Mouse (Mus musculus) MN1 (cell line): ENCODE measurements around the gene Rasal1.

Experiments used
- DNase-seq: peaks from one replicate; pipeline ENCODE4 v3.0.0-alpha.2; 2016; ENCODE audit warnings: low spot score

Rasal1 gene

DNA sequence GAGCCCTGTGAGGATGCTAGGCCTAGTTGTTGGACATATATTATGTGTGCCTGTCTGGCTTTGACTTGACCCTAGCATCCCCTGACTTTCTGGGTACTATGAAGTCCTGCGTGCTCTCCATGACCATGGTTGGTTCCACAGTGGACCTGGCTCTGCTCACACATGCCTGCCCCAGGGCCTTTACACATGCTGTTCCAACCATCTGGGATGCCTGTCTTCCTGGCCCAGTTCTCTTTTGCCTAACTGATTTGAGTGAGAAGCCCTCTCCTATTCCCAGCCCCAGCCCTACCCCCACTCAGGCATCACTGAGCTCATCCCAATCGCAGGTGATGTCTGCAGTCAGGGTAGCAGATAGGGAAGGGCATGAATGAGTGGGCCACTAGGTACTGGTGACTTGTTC is 5.3 kb downstream of the Rasal1 start:
- no peak for DNase-seq

DNA sequence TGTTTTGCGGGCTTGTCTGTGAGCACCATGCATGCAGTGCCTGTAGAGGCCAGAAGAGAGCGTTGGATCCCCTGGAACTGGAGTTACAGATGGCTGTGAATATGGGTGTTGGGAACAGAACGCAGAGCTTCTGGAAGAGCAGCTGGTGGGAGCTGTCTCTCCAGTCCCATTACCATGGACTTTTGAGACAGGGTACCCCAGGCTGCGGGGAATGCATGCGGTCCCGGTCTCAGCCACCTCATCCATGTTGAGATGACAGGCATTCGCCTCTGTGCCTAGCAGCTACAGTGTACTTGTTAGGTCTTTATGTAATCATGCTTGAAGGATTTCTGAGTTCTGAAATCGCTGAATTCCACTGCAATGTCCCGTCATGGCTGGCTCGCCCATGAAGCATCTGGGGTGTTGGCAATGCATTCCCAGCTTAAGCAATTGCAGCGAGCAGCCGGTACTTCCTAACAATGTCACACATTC is 7.7 kb downstream of the Rasal1 start:
- no peak for DNase-seq

DNA sequence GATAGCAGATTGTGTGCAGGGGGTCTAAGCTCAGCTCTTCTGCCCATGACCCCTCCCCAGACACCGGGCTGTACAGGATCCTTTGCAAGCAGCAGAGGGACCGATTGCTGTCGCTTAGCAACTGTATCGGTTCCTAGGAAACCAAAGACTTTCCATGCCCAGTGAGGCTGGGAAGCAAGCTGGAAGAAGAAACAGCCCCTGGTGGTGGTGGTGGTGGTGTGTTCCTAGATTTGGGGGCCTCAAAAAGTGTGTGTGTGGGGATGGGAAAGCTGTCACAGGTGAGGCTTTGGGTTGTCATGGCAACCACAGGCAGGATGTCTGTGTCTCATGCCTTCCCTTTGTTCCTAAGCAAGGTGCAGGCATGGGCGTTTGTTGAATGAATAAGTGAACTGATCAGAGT is 12.2 kb downstream of the Rasal1 start:
- DNase-seq = no peak

DNA sequence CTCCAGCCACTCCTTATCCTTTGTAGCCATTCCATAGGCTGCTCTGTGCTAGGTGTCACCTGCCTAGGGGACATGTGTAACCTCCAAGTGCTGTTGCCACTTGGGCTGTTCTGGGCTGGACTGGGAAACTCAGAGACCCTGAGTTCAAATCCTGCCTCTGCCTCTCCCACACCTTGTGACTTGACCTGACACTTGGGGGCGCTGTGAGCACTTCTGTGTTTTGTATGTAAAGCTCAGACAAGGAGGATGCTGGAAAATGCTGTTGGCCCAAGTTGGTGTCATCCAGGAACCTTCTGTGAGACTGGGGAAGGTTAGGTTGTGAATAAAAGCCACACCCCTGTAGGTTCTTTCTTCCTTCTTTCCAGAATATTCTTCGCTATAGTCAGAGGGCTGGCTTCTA is 16.3 kb downstream of the Rasal1 start:
- no peak for DNase-seq

DNA sequence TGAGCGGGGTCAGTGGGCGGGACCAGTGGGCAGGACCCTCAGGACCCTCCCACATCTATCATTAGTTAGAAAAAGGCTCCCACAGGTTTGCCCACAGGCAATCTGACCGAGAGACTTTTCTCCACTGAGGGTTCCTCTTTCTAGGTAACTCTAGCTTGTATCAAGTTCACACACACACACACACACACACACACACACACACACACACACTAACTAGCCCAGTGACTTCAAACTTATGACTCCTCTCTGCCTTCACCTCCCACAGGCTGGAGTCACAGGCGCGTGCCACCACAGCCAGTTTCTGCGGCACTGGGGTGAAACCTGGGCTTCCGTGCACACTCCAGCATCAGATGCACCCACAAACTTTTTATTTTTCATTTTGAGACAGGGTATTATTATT is 20.1 kb downstream of the Rasal1 start:
- no peak for DNase-seq

DNA sequence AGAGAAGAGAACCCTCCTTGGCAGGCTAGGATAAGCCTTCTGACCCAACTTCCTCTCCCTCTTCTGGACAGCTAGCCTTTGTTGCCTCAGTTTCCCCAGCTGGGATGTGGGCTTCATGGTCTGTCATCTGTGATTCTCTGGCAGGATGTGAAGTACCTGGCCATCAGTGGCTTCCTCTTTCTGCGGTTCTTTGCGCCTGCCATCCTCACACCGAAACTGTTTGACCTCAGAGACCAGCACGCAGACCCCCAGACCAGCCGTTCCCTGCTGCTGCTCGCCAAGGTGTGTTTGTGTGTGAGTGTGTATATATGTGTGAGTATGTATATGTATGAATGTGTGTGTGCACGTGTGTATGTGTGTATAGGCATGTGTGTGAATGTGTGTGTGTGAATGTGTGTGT is 21.5 kb downstream of the Rasal1 start:
- DNase-seq = no peak

DNA sequence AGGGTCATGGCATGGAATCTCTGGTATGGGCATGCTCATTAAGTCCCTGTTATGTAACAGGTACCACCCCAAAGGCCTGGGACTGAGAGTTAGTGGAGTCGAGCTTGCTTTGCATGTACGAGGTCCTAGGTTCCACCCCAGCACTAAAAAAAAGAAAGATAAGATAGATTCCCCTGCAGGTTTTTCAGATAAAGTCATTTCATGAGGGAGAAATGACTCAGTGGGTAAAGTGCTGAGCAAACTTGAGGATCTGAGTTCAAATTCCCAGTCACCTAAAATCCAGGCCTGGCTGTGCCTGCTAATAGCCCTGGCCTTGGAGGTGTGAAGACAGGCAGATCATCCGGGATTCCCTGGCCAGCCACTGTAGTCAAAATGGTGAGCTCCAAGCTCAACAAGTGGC is 23.3 kb downstream of the Rasal1 start:
- no peak for DNase-seq

DNA sequence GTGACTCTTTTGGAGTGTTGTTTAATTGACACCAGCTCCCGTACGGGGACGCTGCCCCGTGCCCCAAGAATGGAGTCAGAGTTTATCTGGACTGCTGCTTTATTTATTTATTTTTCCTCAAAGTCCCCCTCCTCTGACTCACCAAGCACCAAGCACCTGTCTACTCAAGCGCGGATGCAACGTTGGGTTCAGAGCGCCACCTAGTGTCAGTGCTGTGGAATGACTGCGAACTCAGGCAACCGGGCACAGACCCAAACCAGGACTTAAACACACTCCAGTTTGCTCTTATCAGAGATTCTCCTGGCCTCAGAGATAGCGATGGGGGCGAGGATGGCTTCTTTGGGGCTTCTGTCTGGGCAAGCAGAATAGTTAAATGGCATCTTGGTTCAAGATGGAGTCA is 25.0 kb downstream of the Rasal1 start:
- DNase-seq = peak; percentile 72

DNA sequence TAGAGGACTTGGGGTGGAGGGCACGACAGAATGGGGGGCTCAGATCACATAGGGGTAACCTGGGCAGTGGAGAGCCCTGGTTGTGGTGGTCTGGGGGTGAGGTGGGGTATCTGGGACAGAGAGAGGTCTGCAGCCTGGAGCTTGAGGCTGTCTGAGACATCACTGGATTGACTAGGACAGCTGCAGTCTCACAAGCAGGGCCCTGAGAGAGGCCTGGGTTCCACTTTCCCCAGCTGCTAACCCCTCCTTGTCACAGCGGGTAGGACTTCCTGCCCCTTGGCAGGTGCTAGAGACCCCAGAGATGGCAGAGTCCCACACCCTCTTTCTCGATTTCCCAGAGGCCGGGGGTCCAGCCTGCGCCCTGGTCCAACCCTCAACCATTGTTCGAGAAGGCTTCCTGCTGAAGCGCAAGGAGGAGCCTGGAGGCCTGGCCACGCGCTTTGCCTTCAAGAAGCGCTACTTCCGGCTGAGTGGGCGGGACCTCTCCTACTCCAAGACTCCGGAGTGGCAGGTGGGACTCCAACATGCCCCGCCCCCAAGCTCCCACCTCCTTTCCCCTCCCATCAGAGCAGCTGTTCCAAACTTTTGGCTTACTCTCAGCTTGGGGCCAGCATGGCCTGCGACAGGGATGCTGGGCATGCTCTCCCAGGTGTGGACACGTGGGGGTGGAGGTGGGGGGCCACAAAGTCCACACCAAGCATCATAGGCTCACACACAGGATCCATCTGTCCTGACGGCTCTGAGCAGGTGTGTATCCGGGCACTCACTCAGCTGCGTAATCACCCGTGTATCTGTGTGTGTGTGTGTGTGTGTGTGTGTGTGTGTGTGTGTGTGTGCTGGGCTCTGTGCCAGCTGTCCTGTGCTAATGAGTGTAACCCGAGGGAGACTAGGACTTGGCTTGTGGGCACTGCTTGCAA is 25.9 kb downstream of the Rasal1 start:
- DNase-seq = peak; percentile 42

DNA sequence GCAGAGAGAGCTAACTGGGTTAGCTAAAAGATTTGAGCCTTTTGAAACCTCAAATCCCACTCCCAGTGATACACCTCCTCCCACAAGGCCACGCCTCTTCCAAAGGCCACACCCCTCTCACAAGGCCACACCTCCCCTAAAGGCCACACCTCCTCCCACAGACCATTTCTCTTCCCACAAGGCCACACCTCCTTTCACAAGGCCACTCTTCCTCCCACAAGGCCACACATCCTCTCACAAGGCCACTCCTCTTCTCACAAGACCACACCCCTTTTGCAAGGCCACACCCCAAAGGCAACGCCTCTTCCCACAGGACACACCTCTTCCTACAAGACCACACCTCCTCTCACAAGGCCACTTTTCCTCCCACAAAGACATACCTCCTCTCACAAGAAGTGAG is 28.9 kb downstream of the Rasal1 start:
- DNase-seq = no peak

DNA sequence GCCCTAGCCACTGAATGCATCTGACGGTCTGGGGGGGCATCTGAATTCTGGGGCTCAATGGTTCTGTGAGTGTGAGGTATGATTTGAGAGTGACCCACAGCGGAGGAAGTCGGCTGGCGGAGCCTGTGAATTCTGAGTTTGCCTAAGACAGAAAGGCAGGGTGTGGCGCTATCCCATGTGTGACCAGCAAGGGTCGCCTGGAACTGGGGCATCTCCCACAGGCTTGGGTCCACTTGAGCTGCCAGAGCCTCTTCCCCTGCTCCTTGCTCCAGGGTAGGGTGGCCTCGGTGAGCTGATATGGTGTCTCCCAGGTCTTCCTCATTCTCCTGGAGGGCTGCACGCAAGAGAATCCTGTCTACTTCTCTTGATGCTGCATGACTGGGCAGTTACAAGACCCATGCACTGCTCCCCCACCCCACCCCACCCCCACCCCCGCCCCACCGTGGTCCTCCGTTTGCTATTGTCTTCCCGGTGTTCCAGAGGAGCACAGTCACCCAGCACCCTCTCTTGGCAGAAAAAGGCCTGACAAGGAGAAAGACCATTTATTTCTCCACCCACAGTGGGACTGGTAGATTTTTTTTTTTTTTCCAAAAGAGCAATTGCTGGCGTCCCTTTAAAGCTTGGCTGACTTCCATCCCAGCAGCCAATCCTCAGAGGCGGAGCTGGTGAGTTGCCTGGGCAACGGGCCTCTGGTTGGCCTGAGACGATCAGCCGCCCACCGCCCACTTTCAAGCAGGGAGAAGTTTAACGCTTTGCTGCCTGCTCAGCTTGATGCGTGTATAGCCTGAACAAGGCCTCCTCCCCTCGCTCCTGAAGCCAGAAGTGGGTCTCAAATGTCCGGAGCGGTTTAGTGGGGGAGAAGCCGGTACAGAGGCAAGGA is 31.3 kb downstream of the Rasal1 start:
- DNase-seq = peak; percentile 98

DNA sequence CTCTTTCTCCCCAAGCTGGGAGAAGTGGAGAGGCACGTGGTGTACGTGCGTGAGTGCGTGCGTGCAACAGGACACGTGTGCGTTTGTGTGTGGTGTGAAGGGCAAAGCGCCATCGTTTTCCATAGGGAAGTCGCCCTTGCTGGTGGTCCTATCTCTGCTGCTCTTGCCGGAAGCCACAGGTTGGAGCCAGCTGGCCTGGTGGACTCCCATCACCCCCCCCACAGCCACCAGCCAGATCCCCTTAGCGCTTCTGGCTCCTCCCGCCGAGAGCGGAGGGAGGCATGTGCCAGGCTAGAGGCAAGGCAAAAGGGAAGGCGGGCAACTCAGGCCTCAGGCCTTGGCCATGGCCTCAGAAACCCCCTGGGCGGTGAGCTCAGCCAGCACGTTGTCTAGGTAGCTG is 32.3 kb downstream of the Rasal1 start:
- DNase-seq = no peak

DNA sequence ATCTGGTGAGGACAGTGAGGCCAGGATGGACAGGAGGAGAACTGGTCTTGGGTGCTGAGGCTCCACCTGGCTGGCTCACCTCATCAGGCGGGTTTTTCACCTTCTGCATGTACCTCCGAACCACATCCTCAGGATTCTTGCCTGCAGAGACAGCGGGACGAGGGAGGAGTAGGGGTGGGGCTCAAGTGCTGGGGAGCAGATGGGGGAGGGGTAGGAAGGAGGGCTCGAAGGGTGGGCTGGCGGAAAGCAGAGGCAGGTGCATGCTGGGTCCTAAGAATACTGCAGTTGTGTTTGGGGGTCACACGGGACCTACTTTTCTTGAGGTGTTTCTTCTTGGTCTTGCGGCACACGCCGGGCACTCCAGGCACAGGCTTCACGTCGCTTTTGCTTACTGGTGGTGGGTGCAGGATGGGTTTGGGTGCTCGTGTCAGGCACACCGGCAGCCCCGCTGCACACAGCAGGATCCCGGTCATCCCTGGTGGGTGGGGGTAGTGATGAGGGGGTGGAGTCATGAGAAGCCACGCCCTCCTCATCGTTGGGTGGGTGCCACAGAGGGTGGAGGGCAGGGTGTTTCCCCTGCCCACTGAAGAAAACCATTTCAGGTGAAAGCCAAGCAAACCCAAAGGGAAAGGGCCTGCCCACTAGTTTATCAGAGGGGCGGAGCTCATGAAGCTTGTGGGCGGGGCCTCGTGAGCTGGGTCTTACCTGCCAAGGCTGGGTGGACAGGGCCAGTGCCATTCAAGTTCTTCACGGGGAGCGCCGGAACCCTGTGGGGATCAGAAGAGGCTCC is 34.6 kb downstream of the Rasal1 start:
- no peak for DNase-seq

DNA sequence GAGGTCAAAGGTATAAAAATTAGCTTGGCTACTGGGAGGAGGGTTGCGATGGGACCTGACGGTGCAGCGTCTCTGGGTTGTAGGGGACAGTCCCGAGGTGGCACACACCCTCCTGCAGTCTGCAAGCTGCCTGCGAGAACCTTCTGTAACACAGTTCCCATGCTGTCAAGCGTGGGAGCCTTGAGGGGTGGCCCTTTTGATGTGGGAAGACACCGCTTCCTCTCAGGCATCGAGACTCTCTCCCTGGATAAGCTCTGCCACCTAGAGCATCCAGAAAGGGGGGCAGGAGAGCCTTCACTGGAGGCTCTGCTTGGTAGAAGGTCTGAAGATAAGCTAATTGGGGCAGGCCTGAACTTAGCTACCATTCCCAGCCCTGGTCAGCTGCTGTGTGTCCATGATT is 37.1 kb downstream of the Rasal1 start:
- DNase-seq = no peak

DNA sequence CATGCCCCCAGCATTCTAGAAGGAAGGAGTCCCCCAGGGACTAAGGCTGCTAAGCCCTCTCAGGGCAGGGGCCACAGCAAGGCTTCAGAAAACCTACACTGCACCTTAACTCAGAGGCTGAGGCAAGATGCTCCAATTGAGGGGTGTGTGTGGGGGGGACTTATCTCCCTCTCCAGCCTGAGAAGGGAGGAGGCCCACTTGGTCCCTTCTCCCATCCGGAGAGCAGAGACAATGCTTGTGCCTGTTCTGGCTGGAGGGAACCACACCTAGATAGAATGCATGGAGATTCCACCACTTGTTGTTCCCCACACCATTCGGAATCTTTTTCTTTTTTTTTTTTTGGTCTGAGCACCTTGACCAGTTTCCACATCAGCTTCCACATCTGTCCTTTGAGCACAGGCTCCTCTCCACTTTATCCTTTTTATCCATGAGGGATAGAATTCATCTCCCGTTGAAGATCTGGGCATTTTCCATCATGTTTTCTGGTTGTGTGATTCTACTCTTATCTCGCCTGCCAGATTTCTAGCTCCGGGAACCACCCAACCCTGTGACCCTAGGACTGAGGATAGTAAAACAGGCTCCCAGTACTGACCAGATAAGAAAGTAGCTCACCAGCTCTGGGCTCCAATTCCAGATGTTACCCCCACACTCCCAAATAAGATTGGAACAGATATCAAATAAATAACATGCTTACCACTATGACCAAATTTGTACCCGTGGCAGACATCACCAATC is 38.3 kb downstream of the Rasal1 start:
- no peak for DNase-seq

DNA sequence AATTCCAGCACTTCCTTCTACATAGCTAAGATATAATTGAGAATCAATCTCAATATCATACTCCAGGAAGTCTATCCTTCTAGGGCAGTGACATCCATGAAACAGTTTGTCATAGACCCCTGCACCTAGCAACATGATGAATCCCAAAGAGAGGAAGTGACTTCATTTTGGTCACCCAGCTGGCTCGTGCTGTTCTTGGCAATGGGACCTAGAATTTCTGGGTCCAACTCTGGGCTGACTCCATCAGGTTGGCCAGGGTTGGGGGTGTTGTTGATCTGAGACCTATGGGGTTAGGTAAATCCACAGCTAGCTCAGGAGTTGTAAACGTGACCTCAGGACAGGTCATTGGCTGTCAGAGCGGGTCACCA is 38.9 kb downstream of the Rasal1 start:
- DNase-seq = no peak

DNA sequence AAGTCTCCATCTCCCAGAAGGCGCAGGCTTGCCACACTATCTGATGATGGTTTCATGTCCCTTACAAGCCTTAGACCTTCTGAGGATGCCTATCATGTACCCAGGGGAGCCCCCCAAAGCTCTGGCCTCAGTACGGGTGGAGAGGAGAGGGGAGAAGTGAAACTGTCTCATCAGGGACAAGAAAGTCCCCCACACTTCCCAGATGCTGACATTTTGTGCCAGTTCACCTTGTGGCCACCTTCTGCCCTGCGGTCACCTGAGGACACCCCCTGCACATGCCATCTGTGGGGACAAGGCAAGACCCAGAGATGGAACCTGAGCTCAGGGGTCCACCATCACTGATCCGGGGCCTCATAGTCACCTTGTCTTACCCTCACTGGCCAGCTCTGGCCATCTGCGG is 39.3 kb downstream of the Rasal1 start:
- no peak for DNase-seq

DNA sequence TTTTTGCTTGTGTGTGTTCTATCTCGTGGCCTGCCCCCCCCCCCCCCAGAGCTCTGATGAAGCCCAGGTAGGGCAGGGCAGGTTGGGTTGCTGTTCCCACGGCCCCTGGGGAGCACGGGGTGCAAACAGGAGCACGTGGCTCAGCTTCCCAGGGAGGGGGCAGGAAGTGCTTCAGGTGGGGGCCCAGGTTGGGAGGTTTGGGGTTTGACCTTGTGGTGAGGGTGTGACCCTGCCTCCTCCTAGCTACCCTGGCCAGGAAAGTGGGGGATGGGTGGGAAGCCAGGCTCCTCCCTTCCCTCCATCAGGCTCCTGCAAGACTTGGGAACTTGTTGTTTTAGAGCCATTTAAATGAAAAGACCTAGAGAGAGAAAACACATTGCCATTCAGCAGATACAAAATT is 39.8 kb downstream of the Rasal1 start:
- DNase-seq = no peak

DNA sequence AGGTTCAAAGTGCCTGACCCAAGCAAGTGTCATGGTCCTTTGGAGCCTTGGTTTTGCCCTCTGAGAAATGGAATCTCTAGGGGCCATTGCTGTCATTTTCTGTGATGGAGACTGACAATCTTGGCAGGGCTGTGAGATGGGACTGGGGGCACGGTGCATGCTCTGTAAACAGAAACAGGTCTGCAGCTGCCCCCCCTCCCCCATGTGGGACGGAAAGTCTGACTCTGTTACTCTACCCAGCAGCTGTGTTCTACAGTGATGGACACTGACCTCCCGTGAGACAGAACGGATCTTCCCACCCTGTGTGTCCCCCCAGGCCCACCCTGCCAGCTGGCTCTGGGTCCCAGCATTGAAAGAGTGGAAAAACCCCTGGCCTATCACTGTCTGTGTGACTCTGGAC is 41.8 kb downstream of the Rasal1 start:
- DNase-seq = no peak

DNA sequence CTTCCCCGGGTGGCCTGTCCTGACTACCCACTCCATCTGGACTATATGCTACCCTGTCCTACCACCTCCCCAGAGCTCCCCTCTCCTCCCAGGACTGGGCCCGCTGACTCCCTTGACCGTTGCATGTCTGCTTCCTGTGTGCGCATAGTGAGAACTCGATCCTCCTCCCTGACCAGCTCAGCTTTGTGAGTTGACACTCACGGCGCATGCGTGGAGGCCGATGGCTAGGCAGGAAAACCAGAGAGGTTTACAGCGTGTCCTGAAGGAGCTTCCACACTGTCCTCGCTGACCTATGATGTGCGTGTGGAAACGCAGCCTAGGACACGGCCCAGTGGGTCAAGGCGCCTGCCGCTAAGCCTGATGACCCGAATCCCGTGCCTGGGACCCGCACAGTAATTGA is 43.4 kb downstream of the Rasal1 start:
- DNase-seq = no peak

DNA sequence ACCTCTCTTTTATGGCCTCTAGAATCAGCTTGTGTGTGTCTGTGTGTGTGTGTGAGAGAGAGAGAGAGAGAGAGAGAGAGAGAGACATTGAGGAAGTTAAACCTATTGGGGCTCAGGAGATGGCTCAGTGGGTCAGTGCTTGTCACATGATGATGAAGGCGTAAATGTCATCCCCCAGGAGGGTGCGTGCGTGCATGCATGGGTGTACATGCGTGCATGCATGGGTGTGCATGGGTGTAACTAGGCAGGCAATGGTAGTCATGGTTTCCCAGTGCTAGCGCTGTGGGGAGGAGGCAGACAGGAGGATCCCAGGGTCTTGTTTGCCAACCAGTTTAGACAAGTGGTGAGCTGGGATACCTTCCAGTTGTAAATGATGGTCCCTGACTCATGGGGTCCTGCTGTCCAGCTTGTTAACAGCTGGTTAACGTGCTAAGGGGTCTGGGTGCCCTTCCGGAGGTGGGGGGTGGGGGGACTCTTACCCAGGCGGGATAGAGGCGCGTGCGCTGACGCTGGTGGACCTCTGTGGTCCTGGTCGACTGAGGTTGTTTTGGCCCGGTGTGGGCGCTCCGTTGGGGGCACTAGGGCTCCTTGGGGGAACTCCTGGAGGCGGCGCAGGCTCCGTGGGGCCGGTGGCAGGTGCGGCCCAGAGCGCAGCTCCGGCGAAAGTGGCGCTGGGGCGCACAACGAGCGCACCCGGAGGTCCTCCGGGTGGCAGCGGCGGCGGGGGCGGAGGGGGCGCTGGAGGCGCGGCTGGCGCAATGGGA is 45.5 kb downstream of the Rasal1 start:
- DNase-seq = no peak
